Mouse (Mus musculus) kidney, adult 2 months (tissue): Measurements from ENCODE around the gene 1110032A03Rik.

Source experiments
- CTCF ChIP-seq: fragments of 200-500 bp; conservative IDR thresholded peaks from 2 replicates; pipeline ENCODE4 v1.5.1; 2011; ENCODE audit warnings: low read depth, mild to moderate bottlenecking, control low read depth, low read length, moderate library complexity, mixed read lengths; ENCODE audit not compliant: insufficient read depth, insufficient read length
- POLR2A ChIP-seq: fragments of 200-500 bp; IDR thresholded peaks from one replicate; pipeline ENCODE4 v1.6.1; 2011; ENCODE audit warnings: low read depth, low read length, control low read depth

DNA sequence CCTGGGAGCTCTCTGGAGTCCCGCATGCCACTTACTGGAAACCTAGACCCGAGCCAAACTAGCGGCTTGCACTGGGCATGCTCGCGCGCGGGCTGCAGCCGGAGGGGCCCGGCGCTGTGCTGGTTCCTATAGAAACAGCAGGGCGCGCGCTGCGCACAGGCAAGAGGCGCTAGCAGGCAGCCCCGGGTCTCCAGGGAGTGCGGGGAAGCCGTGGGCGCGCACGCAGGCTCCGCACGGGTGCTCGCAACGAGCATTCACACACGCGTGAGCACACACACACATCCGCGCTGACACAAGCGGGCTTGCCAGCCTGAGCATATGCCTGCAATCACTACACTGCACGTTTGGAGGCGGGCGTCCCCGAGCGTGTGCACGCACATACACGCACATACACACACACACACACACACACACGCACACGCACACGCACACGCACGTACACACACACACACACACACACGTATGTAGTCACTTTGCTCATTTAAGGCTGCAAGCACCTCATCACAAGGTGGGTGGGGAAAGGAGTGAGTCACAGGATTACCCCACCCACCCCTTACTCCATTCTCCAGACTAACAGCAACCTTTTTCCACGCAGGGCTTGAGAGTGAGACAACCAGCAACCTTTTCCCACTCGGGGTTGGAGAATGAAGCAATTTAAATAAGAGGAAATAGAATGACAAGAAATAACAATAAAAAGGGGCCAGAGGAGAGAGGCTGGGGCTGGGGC, 47.2 kb downstream of the 1110032A03Rik start:
- TF ChIP-seq CTCF, result no peak
- no peak for TF ChIP-seq POLR2A
